Mouse (Mus musculus) olfactory bulb, adult 2 months (tissue): ENCODE results near the gene Gng12.

Source experiments
- CTCF ChIP-seq: fragments of 200-500 bp; IDR thresholded peaks from 2 replicates; pipeline ENCODE4 v1.5.1; 2012; ENCODE audit warnings: low read depth, mild to moderate bottlenecking, low read length, moderate library complexity; ENCODE audit not compliant: insufficient read depth
- POLR2A ChIP-seq: fragments of 200-500 bp; IDR thresholded peaks from 2 replicates; pipeline ENCODE4 v1.6.1; 2012; ENCODE audit warnings: mild to moderate bottlenecking, low read depth, low read length, moderate library complexity; ENCODE audit not compliant: insufficient read depth

- TF ChIP-seq POLR2A = no peak
- no peak for TF ChIP-seq CTCF
Measured at GRCm38 (mm10) chr6:67029312-67029950, 133.2 kb downstream of the Gng12 start.
